Mouse (Mus musculus): ENCODE data around the gene Maml3. TPM values are rescaled to one million over a fixed set of nuclear protein-coding genes. Genes with fewer than 3 reads are reported as not detected.

Gene Maml3
- polyA plus RNA-seq, 1 experiment, result not detected

DNA sequence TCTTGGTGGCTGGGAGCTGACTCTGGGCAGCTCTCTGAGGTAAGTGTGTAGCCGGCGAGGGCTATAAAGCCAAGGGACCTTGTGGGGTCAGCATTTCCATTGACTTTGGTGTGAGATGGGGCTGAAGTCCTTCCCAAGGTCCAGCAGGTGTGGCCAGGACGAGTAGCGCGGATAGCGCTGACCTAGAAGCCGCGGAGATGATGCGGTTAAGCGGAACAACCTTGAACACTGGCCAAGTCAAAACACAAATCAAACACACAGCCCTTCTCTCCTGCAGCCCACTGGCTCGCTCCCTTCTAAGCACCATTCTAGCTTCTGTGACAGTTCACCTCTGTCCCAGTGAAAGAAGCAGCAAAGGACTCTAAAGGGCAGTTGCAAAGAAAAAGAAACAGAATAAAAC is 225.7 kb downstream of the Maml3 start:
- TF ChIP-seq CTCF (IDR thresholded peaks at IDR 0.05; ENCODE audit: insufficient read depth, low read depth, low read length) (no peak), POLR2A (IDR thresholded peaks at IDR 0.05; ENCODE audit: insufficient read depth, low read depth, low read length) (no peak)
- 96% methylated on average over 11 of the region's 11 CpGs for WGBS
- Histone ChIP-seq H3K4me1 (ENCODE audit: control insufficient read depth, insufficient read depth, low read length) (peaks cover 13% of the 10 kb centered on the region), H3K27ac (ENCODE audit: insufficient read depth, low read depth, low read length) (no peak overlapping the region), H3K4me3 (ENCODE audit: insufficient read depth, low read depth, low read length) (no peak overlapping the region)

DNA sequence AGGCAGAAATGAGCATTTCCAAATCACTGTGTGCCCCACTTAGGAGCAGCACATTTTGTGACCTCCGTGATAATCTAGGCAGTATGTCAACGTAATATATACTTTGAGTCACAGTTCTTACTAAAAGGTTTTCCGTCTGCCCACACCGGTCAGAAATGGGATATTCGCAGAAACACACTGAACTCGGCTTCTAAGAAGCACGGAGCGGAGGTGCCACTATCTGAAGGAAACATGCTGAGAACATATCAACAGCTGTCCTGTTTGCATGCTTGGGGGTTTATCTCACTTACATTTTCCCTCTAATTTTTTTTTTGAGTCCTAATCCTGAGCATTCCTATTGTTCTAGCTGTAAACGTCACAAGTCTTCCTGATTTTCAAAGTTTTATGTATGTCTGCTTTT is 226.3 kb downstream of the Maml3 start:
- TF ChIP-seq CTCF (IDR thresholded peaks at IDR 0.05; ENCODE audit: insufficient read depth, low read depth, low read length), result no peak
- TF ChIP-seq POLR2A (IDR thresholded peaks at IDR 0.05; ENCODE audit: insufficient read depth, low read depth, low read length), result no peak
- Histone ChIP-seq H3K27ac (ENCODE audit: insufficient read depth, low read depth, low read length) (no peak overlapping the region), H3K4me3 (ENCODE audit: insufficient read depth, low read depth, low read length) (no peak overlapping the region), H3K4me1 (ENCODE audit: control insufficient read depth, insufficient read depth, low read length) (peaks cover 15% of the 10 kb centered on the region)
- WGBS, result 82% methylated on average over 9 of the region's 9 CpGs

DNA sequence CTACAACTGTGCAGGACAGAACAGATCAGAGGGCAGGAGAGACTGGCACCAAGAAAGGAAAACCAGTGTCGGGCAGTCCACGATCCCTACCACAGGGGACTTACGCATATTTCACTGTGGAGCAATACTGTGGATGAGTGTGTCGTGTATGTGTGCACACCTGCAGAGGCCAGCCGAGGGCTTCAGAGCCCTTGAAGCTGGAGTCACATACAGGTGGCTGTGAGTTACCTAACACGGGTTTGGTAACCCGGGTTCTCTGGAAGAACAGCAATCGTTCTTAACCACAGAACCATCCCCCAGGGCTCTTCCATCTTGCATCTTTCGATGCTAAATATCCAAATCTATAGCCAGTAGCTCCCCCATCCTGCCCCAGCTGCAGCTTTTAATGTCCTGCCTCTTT is 228.1 kb downstream of the Maml3 start:
- H3K4me1 ChIP-seq (ENCODE audit: control insufficient read depth, insufficient read depth, low read length), result peaks cover 14% of the 10 kb centered on the region
- H3K27ac ChIP-seq (ENCODE audit: insufficient read depth, low read depth, low read length), result no peak overlapping the region
- no peak overlapping the region for H3K4me3 ChIP-seq (ENCODE audit: insufficient read depth, low read depth, low read length)
- WGBS, result 96% methylated on average over 9 of the region's 9 CpGs
- no peak for TF ChIP-seq POLR2A (IDR thresholded peaks at IDR 0.05; ENCODE audit: insufficient read depth, low read depth, low read length)
- TF ChIP-seq CTCF (IDR thresholded peaks at IDR 0.05; ENCODE audit: insufficient read depth, low read depth, low read length), result no peak

DNA sequence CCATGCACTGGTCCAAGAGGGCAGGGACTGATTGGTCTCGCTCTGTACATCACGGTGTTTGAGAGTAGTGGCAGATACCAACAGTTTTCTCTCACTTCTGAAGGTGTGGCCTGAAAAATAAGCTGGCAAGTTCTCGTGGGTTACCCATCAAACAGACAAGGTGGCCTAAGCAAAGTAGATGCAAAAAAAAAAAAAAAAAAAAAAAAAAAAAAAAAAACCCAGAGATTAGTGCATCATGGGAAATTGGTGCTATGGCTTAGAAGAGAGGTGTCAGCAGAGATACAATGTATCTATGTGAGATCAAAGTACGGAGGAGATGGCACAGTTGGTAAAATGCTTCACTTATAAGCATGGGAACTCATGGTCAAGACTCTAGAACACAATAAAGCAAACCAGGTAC is 229.2 kb downstream of the Maml3 start:
- no peak for TF ChIP-seq POLR2A (IDR thresholded peaks at IDR 0.05; ENCODE audit: insufficient read depth, low read depth, low read length)
- H3K4me3 ChIP-seq (ENCODE audit: insufficient read depth, low read depth, low read length), result no peak overlapping the region
- WGBS, result 91% methylated on average over 4 of the region's 4 CpGs
- peaks cover 17% of the 10 kb centered on the region for H3K4me1 ChIP-seq (ENCODE audit: control insufficient read depth, insufficient read depth, low read length)
- H3K27ac ChIP-seq (ENCODE audit: insufficient read depth, low read depth, low read length), result no peak overlapping the region

DNA sequence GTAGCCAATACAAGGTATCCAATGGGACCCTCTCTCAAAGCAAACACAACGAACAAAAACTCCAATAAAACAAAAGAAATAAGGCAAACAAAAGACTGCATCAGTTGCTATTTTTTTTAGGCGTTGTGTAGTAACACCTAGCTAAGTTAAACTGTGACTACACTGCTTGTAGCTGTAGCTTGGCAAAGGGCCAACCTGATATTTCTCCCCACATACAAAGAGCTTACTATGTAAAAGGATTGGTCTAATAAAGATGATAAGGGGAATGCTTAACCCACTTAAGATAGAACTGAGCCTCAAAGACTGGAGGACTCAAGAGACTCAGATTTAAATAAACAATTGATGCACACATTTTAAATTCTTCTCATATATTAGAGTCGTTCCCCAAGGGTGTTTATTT is 230.6 kb downstream of the Maml3 start:
- TF ChIP-seq CTCF (IDR thresholded peaks at IDR 0.05; ENCODE audit: insufficient read depth, low read depth, low read length), result no peak
- TF ChIP-seq POLR2A (IDR thresholded peaks at IDR 0.05; ENCODE audit: insufficient read depth, low read depth, low read length), result no peak
- Histone ChIP-seq H3K27ac (ENCODE audit: insufficient read depth, low read depth, low read length) (no peak overlapping the region), H3K4me1 (ENCODE audit: control insufficient read depth, insufficient read depth, low read length) (peaks cover 21% of the 10 kb centered on the region), H3K4me3 (ENCODE audit: insufficient read depth, low read depth, low read length) (no peak overlapping the region)
- WGBS, result 54% methylated on average over 3 of the region's 3 CpGs

DNA sequence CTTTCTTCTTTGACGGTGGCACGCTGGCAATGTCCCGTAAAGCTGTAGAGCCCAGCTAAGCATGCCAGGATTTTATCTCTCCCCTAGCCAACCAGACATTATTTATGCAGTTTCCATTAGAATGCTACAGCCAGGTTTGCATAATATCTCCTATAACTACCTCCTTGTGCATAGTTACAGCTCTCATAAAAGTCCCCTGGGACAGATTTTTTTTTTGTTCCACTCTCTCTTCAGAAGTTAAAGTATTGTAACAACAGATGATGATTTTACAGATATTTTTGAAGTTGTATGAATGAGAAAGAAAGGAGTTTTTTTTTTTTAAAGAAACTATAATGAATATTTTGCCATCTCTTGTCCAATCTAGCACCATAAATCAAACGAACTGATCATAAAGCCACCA is 232.1 kb downstream of the Maml3 start:
- TF ChIP-seq CTCF (IDR thresholded peaks at IDR 0.05; ENCODE audit: insufficient read depth, low read depth, low read length) (no peak), POLR2A (IDR thresholded peaks at IDR 0.05; ENCODE audit: insufficient read depth, low read depth, low read length) (no peak)
- Histone ChIP-seq H3K4me1 (ENCODE audit: control insufficient read depth, insufficient read depth, low read length) (peaks cover 25% of the 10 kb centered on the region), H3K27ac (ENCODE audit: insufficient read depth, low read depth, low read length) (no peak overlapping the region), H3K4me3 (ENCODE audit: insufficient read depth, low read depth, low read length) (no peak overlapping the region)
- 81% methylated on average over 4 of the region's 4 CpGs for WGBS

DNA sequence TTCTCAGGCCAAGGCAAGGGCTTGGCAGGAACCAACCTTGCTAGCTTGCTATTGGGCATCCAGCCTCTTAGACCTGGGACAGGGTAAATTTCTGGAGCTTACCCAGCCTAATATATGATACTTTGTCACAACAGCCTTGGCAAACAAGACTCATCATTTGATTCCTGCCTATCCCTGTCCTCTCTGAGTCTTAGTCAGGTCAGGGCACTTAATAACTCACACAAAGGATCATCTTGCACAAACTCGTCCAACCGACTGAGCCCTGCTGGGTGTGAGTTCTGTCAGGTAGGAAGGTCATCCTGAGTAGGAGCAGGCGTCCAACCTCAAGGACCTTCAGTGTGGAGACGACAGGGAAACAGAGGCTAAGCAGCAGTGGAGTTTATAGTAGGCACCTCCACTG is 233.5 kb downstream of the Maml3 start:
- WGBS, result 94% methylated on average over 4 of the region's 4 CpGs

DNA sequence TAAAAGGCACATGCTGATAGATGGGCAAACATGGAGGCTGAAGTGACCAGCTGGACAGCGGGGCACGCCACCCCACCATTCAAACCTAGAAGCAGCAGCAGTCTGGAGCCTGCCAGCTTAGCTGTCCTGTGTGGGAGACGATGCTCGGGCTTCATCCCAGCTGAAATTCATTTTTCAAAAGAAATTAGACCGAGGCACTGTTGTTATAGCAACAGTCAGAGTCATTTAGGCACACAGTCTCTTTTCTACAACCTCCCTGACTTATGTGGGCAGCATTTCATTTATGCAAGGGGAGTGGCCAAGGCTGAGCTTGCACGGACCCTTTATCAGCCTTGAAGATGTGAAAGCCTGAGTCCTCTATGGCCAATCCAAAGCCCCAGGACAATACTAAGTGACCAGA is 234.9 kb downstream of the Maml3 start:
- Histone ChIP-seq H3K27ac (ENCODE audit: insufficient read depth, low read depth, low read length) (peak overlapping the region; percentile 78), H3K4me3 (ENCODE audit: insufficient read depth, low read depth, low read length) (no peak overlapping the region), H3K4me1 (ENCODE audit: control insufficient read depth, insufficient read depth, low read length) (peaks cover 23% of the 10 kb centered on the region)
- 38% methylated on average over 6 of the region's 6 CpGs for WGBS
- TF ChIP-seq POLR2A (IDR thresholded peaks at IDR 0.05; ENCODE audit: insufficient read depth, low read depth, low read length) (no peak), CTCF (IDR thresholded peaks at IDR 0.05; ENCODE audit: insufficient read depth, low read depth, low read length) (no peak)

More for the DNA sequence above, 233.5 kb downstream of the Maml3 start:
- Histone ChIP-seq H3K27ac (ENCODE audit: insufficient read depth, low read depth, low read length) (no peak overlapping the region), H3K4me1 (ENCODE audit: control insufficient read depth, insufficient read depth, low read length) (peaks cover 25% of the 10 kb centered on the region), H3K4me3 (ENCODE audit: insufficient read depth, low read depth, low read length) (no peak overlapping the region)
- no peak for TF ChIP-seq CTCF (IDR thresholded peaks at IDR 0.05; ENCODE audit: insufficient read depth, low read depth, low read length)
- TF ChIP-seq POLR2A (IDR thresholded peaks at IDR 0.05; ENCODE audit: insufficient read depth, low read depth, low read length), result no peak

DNA sequence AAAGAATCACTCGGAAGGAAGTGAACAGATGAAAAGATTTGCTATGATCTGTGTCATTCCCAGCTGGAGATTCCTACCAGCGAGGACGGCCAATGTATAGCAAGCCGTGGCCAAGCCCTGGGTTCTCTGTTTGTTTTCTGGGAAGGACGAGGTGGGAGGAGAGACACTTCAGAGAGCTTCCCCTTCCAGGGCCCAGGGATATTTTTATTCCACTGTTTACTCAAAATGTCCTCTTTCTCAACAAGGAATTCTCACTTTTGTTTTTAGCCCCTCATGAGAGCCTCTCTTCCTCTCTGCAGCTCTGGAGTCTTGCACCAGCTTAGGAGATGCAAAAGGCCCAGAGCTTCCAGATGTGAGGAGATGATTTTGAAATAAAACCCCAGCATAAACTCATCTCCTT is 236.0 kb downstream of the Maml3 start:
- WGBS, result 16% methylated on average over 5 of the region's 5 CpGs
- Histone ChIP-seq H3K4me1 (ENCODE audit: control insufficient read depth, insufficient read depth, low read length) (peaks cover 22% of the 10 kb centered on the region), H3K4me3 (ENCODE audit: insufficient read depth, low read depth, low read length) (no peak overlapping the region), H3K27ac (ENCODE audit: insufficient read depth, low read depth, low read length) (peak overlapping the region; percentile 78)
- TF ChIP-seq CTCF (IDR thresholded peaks at IDR 0.05; ENCODE audit: insufficient read depth, low read depth, low read length) (no peak), POLR2A (IDR thresholded peaks at IDR 0.05; ENCODE audit: insufficient read depth, low read depth, low read length) (no peak)

DNA sequence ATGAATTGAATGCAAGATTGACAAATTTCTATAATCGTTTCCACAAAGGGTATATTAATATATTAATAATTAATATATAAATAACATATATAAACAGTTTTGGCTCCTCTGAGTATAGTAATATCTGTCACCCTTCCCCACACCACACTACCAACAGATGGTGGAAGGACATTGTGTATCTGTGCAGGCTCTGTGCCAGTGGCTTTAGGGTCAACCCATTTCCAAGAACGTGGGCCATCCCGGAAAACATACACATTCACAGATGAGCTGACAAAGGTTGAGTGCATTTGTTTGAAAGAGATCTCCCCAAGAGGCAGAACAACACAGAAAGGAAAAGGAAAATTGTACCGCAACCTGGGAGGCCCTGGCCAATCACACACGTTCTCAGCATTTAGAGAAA is 238.4 kb downstream of the Maml3 start:
- TF ChIP-seq POLR2A (IDR thresholded peaks at IDR 0.05; ENCODE audit: insufficient read depth, low read depth, low read length), result no peak
- TF ChIP-seq CTCF (IDR thresholded peaks at IDR 0.05; ENCODE audit: insufficient read depth, low read depth, low read length), result no peak
- peaks cover 22% of the 10 kb centered on the region for H3K4me1 ChIP-seq (ENCODE audit: control insufficient read depth, insufficient read depth, low read length)
- H3K4me3 ChIP-seq (ENCODE audit: insufficient read depth, low read depth, low read length), result no peak overlapping the region
- 93% methylated on average over 5 of the region's 5 CpGs for WGBS
- no peak overlapping the region for H3K27ac ChIP-seq (ENCODE audit: insufficient read depth, low read depth, low read length)

All from olfactory bulb, adult 2 months (tissue).